Mouse (Mus musculus) hindbrain, embryonic 10.5 days (tissue): ENCODE results near the gene Upf1. TPM values are rescaled to one million over a fixed set of nuclear protein-coding genes. Genes with fewer than 3 reads are reported as not detected.

Experiments used
- DNase-seq: peaks from one replicate; pipeline ENCODE4 v3.0.0-alpha.2; 2017; ENCODE audit warnings: low spot score
- H3K27ac ChIP-seq: fragments of 300-500 bp; sonication (generic); 2 replicates; pipeline ENCODE4 v1.5.1; 2016; ENCODE audit warnings: mild to moderate bottlenecking, moderate library complexity
- H3K27me3 ChIP-seq: fragments of 300-500 bp; sonication (generic); 2 replicates; pipeline ENCODE4 v1.6.1; 2016; ENCODE audit warnings: mild to moderate bottlenecking; ENCODE audit not compliant: poor library complexity, insufficient read depth, severe bottlenecking
- H3K36me3 ChIP-seq: fragments of 300-500 bp; sonication (generic); 2 replicates; pipeline ENCODE4 v1.6.1; 2016; ENCODE audit warnings: mild to moderate bottlenecking, moderate library complexity
- H3K4me1 ChIP-seq: fragments of 300-500 bp; sonication (generic); replicated peaks from 2 replicates; pipeline ENCODE4 v1.6.1; 2016; ENCODE audit warnings: mild to moderate bottlenecking
- H3K4me3 ChIP-seq: fragments of 300-500 bp; sonication (generic); 2 replicates; pipeline ENCODE4 v1.5.1; 2016; ENCODE audit warnings: mild to moderate bottlenecking, moderate library complexity
- H3K9me3 ChIP-seq: fragments of 300-500 bp; sonication (generic); 2 replicates; pipeline ENCODE4 v1.6.1; 2016; ENCODE audit warnings: mild to moderate bottlenecking, moderate library complexity
- WGBS: fragments of 180-500 bp; shearing (Covaris S2); methylation state at CpG from one replicate; pipeline ENCODE4 v1.1.7; 2016; 5-methylcytosine and 5-hydroxymethylcytosine counted together
- polyA plus RNA-seq: library from polyadenylated mRNA; unstranded; fragments of >200 nt; fragmentation: Nextera tagmentation; extraction: Ambion mirVana; gene quantifications from 2 replicates; pipeline ENCODE4 v1.2.1, GENCODE M21; 2016

Upf1 gene
- polyA plus RNA-seq, 1 experiment from 2014 or later = 25.0 TPM

- H3K27ac ChIP-seq = no peak overlapping the region
- H3K9me3 ChIP-seq = no peaks in the 10 kb centered on the region
- no peaks in the 10 kb centered on the region for H3K36me3 ChIP-seq
- 1% methylated on average over 53 of the region's 53 CpGs for WGBS
- H3K4me3 ChIP-seq = peak overlapping the region; percentile 47
- peaks cover 99% of the 10 kb centered on the region for H3K27me3 ChIP-seq
- H3K4me1 ChIP-seq = peaks cover 39% of the 10 kb centered on the region
- peak; percentile 63 for DNase-seq
Observed at GRCm38 (mm10) chr8:70374318-70374927, 21.3 kb upstream of the Upf1 start.

- H3K27ac ChIP-seq = peak within 1 kb of the TSS; percentile 24; the same call in 1 of the 2 replicates
- no peaks in the 10 kb centered on the region for H3K36me3 ChIP-seq
- peak within 1 kb of the TSS; percentile 47 for H3K4me3 ChIP-seq
- WGBS = 3% methylated on average over 47 of the region's 47 CpGs
- H3K9me3 ChIP-seq = no peaks in the 10 kb centered on the region
- H3K27me3 ChIP-seq = peaks cover 98% of the 10 kb centered on the region
- DNase-seq = peak; percentile 31
- peaks cover 39% of the 10 kb centered on the region for H3K4me1 ChIP-seq
Observed at GRCm38 (mm10) chr8:70373397-70374317, 20.6 kb upstream of the Upf1 start, which contains the start of gene Comp. TSS of gene Comp (plus strand) at chr8:70373558.

DNA sequence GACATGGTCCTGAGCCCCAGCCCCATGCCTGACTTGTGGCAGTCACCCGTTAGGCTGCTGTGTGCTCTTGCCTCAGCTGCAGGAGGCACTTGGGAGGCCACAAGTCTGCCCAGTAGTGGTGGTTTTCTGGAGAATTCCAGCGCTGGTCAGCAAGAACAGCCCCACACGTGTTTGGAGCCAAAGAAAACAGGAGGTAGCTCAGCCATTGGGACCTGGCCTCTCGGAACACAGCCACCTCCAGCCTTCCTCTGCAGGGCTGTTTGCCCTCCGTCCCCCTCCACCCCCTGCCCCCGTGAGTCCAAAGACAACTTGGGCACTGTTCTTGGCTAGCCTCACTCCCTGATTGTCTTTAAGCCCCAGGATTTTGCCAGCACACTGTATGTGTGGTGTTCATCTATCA lies 18.9 kb upstream of the Upf1 start:
- DNase-seq = no peak
- Histone ChIP-seq H3K4me3 (no peak overlapping the region), H3K27ac (no peak overlapping the region), H3K36me3 (no peaks in the 10 kb centered on the region), H3K4me1 (peaks cover 39% of the 10 kb centered on the region), H3K9me3 (no peaks in the 10 kb centered on the region), H3K27me3 (peaks cover 81% of the 10 kb centered on the region)
- 34% methylated on average over 6 of the region's 6 CpGs for WGBS

DNA sequence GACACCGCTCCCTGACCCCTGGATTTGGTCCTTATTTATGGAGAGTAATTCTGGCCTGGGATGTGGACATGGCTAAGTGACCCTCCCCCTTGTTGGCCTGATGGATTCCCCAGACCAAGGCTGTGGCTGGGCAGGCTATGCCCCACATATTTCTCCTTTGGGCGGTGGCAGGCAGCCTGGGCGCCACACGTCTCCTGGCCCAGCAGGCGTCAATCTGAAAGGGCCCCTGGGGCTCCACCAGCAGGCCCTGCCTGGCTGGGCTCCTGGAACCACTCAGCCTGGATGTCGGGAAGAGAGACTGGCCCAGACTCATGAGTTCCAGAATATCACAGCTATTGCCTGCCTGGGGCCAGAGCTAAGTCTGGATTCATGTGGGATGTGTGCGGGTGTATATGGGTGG lies 17.4 kb upstream of the Upf1 start:
- peaks cover 27% of the 10 kb centered on the region for H3K4me1 ChIP-seq
- peaks cover 77% of the 10 kb centered on the region for H3K27me3 ChIP-seq
- no peaks in the 10 kb centered on the region for H3K36me3 ChIP-seq
- H3K9me3 ChIP-seq = no peaks in the 10 kb centered on the region
- no peak overlapping the region; the same call in 1 of the 2 replicates for H3K27ac ChIP-seq
- DNase-seq = no peak
- 78% methylated on average over 7 of the region's 7 CpGs for WGBS
- H3K4me3 ChIP-seq = no peak overlapping the region

DNA sequence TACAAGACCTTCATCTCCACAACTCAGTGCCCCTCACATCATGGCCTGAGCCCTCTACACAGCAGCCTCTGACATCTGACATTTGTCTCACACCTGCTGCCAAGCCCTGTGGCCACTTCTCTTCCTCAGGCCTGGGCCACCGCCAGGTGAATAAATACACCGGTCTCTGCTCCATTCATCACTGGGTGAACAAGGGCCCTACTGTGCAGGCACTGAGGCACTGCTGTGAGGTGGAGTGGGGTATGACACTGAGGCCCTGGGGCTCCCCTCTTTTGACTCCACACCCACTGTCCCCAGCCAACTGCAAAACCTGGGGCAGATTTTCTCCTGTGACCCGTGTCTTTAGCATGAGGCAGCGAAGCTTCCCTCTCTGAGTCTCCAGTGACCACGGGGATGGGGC lies 13.5 kb upstream of the Upf1 start:
- no peak for DNase-seq
- Histone ChIP-seq H3K27me3 (peaks cover 47% of the 10 kb centered on the region), H3K27ac (no peak overlapping the region), H3K9me3 (no peaks in the 10 kb centered on the region), H3K4me3 (no peak overlapping the region), H3K36me3 (no peaks in the 10 kb centered on the region), H3K4me1 (peaks cover 16% of the 10 kb centered on the region)
- WGBS = 66% methylated on average over 5 of the region's 5 CpGs

- Histone ChIP-seq H3K4me1 (peaks cover 16% of the 10 kb centered on the region), H3K36me3 (no peaks in the 10 kb centered on the region), H3K9me3 (no peaks in the 10 kb centered on the region), H3K4me3 (no peak overlapping the region), H3K27me3 (peaks cover 27% of the 10 kb centered on the region), H3K27ac (no peak overlapping the region; the same call in 1 of the 2 replicates)
- 24% methylated on average over 5 of the region's 5 CpGs for WGBS
- DNase-seq = peak; percentile 30
Observed at GRCm38 (mm10) chr8:70364066-70364465, 11.0 kb upstream of the Upf1 start.

- peaks cover 28% of the 10 kb centered on the region for H3K27me3 ChIP-seq
- peaks cover 16% of the 10 kb centered on the region for H3K4me1 ChIP-seq
- no peak overlapping the region for H3K4me3 ChIP-seq
- 78% methylated on average over 10 of the region's 10 CpGs for WGBS
- H3K9me3 ChIP-seq = no peaks in the 10 kb centered on the region
- no peak for DNase-seq
- no peak overlapping the region for H3K27ac ChIP-seq
- H3K36me3 ChIP-seq = no peaks in the 10 kb centered on the region
Observed at GRCm38 (mm10) chr8:70361484-70362032, 8.5 kb upstream of the Upf1 start.

DNA sequence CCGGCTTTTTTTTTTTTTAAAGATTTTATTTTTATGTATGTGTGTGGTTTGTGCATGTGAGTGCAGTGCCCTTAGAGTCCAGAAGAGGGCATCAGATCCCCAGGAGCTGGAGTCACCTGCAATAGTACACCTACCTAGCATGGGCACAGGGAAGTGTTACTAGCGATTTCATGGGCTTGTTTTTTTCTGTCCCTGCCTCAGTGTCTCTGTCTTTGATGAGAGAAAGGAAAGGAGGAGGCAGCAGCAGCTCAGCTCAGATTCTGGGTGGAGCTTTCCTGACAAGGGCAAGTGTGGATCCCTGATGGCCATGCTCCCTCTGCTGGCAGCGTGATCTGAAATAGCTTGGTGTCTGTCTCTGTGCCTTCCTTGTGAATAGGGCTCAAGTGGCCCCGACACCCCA lies 7.7 kb upstream of the Upf1 start:
- peak; percentile 33 for DNase-seq
- H3K27ac ChIP-seq = no peak overlapping the region
- peaks cover 21% of the 10 kb centered on the region for H3K27me3 ChIP-seq
- 52% methylated on average over 4 of the region's 4 CpGs for WGBS
- no peaks in the 10 kb centered on the region for H3K36me3 ChIP-seq
- no peaks in the 10 kb centered on the region for H3K9me3 ChIP-seq
- peaks cover 16% of the 10 kb centered on the region for H3K4me1 ChIP-seq
- no peak overlapping the region for H3K4me3 ChIP-seq

- no peak for DNase-seq
- Histone ChIP-seq H3K9me3 (no peaks in the 10 kb centered on the region), H3K36me3 (no peaks in the 10 kb centered on the region), H3K4me3 (no peak overlapping the region), H3K27ac (no peak overlapping the region), H3K4me1 (peaks cover 15% of the 10 kb centered on the region), H3K27me3 (peaks cover 17% of the 10 kb centered on the region; the same call in 1 of the 2 replicates)
- WGBS = 52% methylated on average over 3 of the region's 3 CpGs
Observed at GRCm38 (mm10) chr8:70359411-70359810, 6.3 kb upstream of the Upf1 start.

DNA sequence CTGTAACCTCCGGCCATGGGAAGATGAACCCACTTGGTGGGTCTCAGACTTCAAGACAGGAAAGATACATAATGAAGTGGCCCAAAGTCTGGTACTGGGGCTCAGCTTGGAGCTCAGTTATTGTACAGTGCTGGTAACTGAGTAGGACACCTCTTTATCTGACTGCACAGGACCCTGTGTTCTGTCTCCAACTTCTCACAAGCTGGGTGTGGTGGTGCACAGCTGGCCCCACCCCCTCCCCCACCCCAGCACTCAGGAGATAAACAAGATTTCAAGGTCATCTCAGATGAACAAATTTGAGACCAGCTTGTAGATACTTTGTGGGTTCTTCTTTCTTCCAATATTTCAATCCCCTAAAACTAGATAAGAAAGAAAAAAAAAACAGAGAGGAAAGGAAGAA lies 3.0 kb upstream of the Upf1 start:
- DNase-seq = no peak
- WGBS = 93% methylated on average over 1 of the region's 1 CpGs

DNA sequence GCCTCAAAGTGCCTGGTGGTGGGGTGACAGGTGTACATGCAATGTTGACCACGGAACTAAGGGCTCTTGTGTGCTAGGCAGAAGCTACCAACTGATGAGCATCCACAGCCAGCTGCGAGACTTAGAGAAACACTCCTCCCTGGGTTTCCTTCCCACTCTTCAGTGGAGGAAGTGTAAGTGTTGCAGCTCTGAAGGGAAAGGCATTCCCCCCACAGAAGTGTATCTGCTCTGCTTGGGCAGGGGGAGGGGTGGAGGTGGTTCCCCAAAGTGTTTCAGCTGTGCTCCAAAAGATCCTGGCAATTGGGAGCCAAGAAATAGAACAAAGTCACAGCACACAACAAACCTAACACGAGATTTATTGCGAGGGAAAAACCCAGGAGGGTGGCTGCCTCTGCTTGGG lies 926 bp upstream of the Upf1 start:
- H3K27me3 ChIP-seq = peaks cover 4% of the 10 kb centered on the region; the same call in 1 of the 2 replicates
- H3K9me3 ChIP-seq = no peaks in the 10 kb centered on the region
- peak overlapping the region; percentile 73 for H3K4me3 ChIP-seq
- WGBS = 70% methylated on average over 4 of the region's 4 CpGs
- H3K36me3 ChIP-seq = peaks cover 24% of the 10 kb centered on the region
- H3K4me1 ChIP-seq = peaks cover 49% of the 10 kb centered on the region
- no peak for DNase-seq
- peak overlapping the region; percentile 96 for H3K27ac ChIP-seq

More for the DNA sequence above, 3.0 kb upstream of the Upf1 start:
- Histone ChIP-seq H3K36me3 (0 out of 2 replicates have a peak, but pooled peaks cover 3% of the 10 kb centered on the region), H3K27me3 (peaks cover 4% of the 10 kb centered on the region; the same call in 1 of the 2 replicates), H3K4me1 (peaks cover 27% of the 10 kb centered on the region), H3K4me3 (no peak overlapping the region), H3K9me3 (no peaks in the 10 kb centered on the region), H3K27ac (no peak overlapping the region)

- under 1% methylated on average over 64 of the region's 64 CpGs for WGBS
- Histone ChIP-seq H3K27ac (peak overlapping the region; percentile 96), H3K27me3 (no peaks in the 10 kb centered on the region), H3K36me3 (peaks cover 37% of the 10 kb centered on the region), H3K9me3 (no peaks in the 10 kb centered on the region), H3K4me3 (peak overlapping the region; percentile 73), H3K4me1 (peaks cover 62% of the 10 kb centered on the region)
- no peak for DNase-seq
Observed at GRCm38 (mm10) chr8:70352657-70353151, 374 bp downstream of the Upf1 start.
